Mouse (Mus musculus): ENCODE results near the gene Sparc. TPM values are rescaled to one million over a fixed set of nuclear protein-coding genes. Genes with fewer than 3 reads are reported as not detected.
A peak's percentile ranks its signal among the peaks of the same experiment; 100 is the strongest.

Sparc gene
- polyA plus RNA-seq, 1 experiment from 2014 or later = 316 TPM

DNA sequence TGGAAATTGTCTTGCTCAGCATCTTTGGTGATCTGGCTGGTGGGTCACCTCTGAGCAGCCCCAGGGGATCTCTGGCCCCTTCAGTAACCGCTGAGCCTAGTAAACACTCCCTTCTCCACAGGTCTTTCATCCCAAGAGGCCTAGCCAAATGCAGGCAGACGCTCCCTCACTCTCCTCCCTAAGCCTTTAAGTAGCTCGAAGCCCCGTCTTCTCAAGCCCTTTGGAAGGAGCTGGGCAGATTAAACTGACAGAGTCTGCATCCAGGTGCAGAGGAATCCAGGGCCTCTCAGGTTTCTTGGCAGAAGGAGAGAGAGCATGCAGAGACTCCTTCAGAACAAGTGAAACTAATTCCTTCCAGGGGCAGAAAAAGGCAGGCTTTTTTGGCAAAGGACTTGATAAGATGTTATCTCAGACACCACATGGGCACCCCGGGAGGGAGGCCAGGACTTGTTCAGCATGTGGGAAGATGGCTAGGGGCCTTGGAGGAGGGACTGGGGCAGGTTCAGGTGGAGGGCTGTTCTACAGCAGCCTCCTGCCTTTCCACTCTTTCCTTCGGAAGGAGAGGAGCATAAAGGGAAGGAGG is 39.4 kb downstream of the Sparc start:
- Histone ChIP-seq H3K9ac (replicated peaks; ENCODE audit: low read depth, low read length) (no peak overlapping the region), H3K4me3 (replicated peaks; ENCODE audit: low read length) (no peak overlapping the region), H3K4me1 (replicated peaks; ENCODE audit: control insufficient read depth, insufficient read depth, low read length) (peaks cover 2% of the 10 kb centered on the region), H3K27ac (ENCODE audit: low read length) (no peak overlapping the region), H3K4me2 (ENCODE audit: low read length) (no peak overlapping the region), H3K36me3 (ENCODE audit: control insufficient read depth, insufficient read depth) (no peaks in the 10 kb centered on the region), H3K27me3 (replicated peaks; ENCODE audit: control insufficient read depth, insufficient read depth, low read length) (no peaks in the 10 kb centered on the region), H3K9me3 (ENCODE audit: control insufficient read depth, low read length) (no peaks in the 10 kb centered on the region)
- no peak for ATAC-seq
- WGBS = 31% methylated on average over 6 of the region's 6 CpGs

DNA sequence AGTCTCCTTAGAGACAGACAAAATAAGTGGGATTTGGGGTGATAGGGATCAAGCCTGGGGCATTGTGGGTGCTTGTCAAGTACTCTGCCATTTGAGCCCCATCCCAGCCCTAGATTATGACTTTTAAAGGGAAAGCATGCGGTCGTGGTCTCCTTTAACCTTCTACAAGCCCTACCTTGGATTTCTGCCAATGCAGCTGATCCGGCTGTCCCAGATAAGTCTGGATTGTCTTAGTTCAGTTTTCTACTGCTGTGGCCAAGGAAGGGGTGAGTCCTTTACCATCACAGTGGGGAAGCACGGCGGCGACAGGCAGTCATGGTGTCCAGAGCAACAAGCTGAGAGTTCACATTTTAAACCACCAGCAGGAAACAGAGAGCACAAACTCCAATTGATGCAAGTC is 42.1 kb downstream of the Sparc start:
- Histone ChIP-seq H3K36me3 (ENCODE audit: control insufficient read depth, insufficient read depth) (no peaks in the 10 kb centered on the region), H3K4me1 (replicated peaks; ENCODE audit: control insufficient read depth, insufficient read depth, low read length) (peaks cover 6% of the 10 kb centered on the region), H3K4me3 (replicated peaks; ENCODE audit: low read length) (no peak overlapping the region), H3K4me2 (ENCODE audit: low read length) (no peak overlapping the region), H3K27me3 (replicated peaks; ENCODE audit: control insufficient read depth, insufficient read depth, low read length) (no peaks in the 10 kb centered on the region), H3K27ac (ENCODE audit: low read length) (no peak overlapping the region), H3K9me3 (ENCODE audit: control insufficient read depth, low read length) (no peaks in the 10 kb centered on the region), H3K9ac (replicated peaks; ENCODE audit: low read depth, low read length) (no peak overlapping the region)
- ATAC-seq = no peak
- WGBS = 58% methylated on average over 6 of the region's 6 CpGs

DNA sequence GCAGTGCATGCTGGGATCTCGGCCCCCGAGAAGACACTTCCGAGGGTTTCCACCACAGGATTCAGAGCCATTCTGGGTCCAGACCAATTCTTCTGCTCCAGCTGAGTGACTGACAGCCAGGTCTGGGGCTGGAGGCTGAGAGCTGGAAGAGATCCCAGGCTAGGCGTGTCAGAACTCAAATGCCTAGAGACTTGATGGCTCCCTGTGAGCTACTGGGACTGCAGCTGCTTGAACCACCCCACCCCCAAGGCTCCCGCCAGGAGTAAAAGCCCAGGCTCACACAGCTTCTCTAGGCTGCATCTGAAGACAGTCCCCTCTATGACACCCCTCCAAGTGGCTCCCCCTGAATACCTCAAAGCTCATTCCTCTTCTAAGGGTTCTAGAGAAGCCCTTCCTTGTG is 44.6 kb downstream of the Sparc start:
- H3K4me3 ChIP-seq (replicated peaks; ENCODE audit: low read length) = no peak overlapping the region
- H3K4me1 ChIP-seq (replicated peaks; ENCODE audit: control insufficient read depth, insufficient read depth, low read length) = peaks cover 6% of the 10 kb centered on the region
- no peaks in the 10 kb centered on the region for H3K27me3 ChIP-seq (replicated peaks; ENCODE audit: control insufficient read depth, insufficient read depth, low read length)
- H3K9me3 ChIP-seq (ENCODE audit: control insufficient read depth, low read length) = no peaks in the 10 kb centered on the region
- 37% methylated on average over 5 of the region's 5 CpGs for WGBS
- no peak overlapping the region for H3K27ac ChIP-seq (ENCODE audit: low read length)
- no peaks in the 10 kb centered on the region for H3K36me3 ChIP-seq (ENCODE audit: control insufficient read depth, insufficient read depth)
- no peak overlapping the region for H3K4me2 ChIP-seq (ENCODE audit: low read length)
- ATAC-seq = peak; percentile 93
- no peak overlapping the region for H3K9ac ChIP-seq (replicated peaks; ENCODE audit: low read depth, low read length)

DNA sequence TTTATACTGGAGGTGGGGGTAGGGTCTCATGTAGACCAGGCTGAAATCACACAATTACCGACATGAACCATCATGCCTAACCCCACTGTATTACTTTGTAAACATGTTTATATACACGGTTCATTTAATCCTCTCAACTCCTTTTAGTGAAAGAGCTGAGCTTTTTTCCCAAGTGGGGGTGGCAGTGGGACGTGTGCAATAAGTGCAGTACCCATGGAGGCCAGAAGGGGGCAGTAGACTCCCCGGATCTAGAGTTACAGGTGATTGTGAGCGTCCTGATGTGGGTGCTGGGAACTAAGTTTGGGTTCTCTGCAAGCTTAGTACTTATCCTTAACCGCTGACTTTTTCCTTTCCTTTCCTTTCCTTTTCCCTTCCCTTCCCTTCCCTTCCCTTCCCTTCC is 49.1 kb downstream of the Sparc start:
- no peaks in the 10 kb centered on the region for H3K36me3 ChIP-seq (ENCODE audit: control insufficient read depth, insufficient read depth)
- H3K4me1 ChIP-seq (replicated peaks; ENCODE audit: control insufficient read depth, insufficient read depth, low read length) = peaks cover 6% of the 10 kb centered on the region
- H3K9ac ChIP-seq (replicated peaks; ENCODE audit: low read depth, low read length) = no peak overlapping the region
- no peaks in the 10 kb centered on the region for H3K27me3 ChIP-seq (replicated peaks; ENCODE audit: control insufficient read depth, insufficient read depth, low read length)
- no peak for ATAC-seq
- no peak overlapping the region for H3K4me2 ChIP-seq (ENCODE audit: low read length)
- H3K4me3 ChIP-seq (replicated peaks; ENCODE audit: low read length) = no peak overlapping the region
- WGBS = 48% methylated on average over 6 of the region's 6 CpGs
- H3K9me3 ChIP-seq (ENCODE audit: control insufficient read depth, low read length) = no peaks in the 10 kb centered on the region
- no peak overlapping the region for H3K27ac ChIP-seq (ENCODE audit: low read length)

DNA sequence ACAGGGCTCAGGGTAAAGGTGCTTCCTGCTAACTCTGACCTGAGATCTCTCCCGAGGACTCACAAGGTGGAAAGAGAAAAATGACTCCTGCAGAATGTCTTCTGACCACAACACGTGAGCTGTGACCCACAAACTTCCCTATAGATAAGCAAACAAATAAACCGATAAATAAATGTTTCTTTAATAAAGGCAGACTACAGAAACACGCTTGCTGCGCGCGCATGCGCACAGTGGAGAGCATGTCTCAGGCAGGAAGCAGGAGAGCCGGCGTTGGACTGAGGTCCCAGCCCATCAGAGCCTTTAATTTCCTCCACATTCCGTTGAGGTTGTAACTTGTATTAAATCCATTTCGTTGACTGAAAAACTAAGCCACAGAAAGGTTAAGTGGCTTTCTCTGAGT is 49.6 kb downstream of the Sparc start:
- Histone ChIP-seq H3K4me1 (replicated peaks; ENCODE audit: control insufficient read depth, insufficient read depth, low read length) (peaks cover 2% of the 10 kb centered on the region), H3K9ac (replicated peaks; ENCODE audit: low read depth, low read length) (no peak overlapping the region), H3K9me3 (ENCODE audit: control insufficient read depth, low read length) (no peaks in the 10 kb centered on the region), H3K27ac (ENCODE audit: low read length) (no peak overlapping the region), H3K4me2 (ENCODE audit: low read length) (no peak overlapping the region), H3K36me3 (ENCODE audit: control insufficient read depth, insufficient read depth) (no peaks in the 10 kb centered on the region), H3K4me3 (replicated peaks; ENCODE audit: low read length) (no peak overlapping the region), H3K27me3 (replicated peaks; ENCODE audit: control insufficient read depth, insufficient read depth, low read length) (no peaks in the 10 kb centered on the region)
- ATAC-seq = no peak
- 91% methylated on average over 12 of the region's 12 CpGs for WGBS

DNA sequence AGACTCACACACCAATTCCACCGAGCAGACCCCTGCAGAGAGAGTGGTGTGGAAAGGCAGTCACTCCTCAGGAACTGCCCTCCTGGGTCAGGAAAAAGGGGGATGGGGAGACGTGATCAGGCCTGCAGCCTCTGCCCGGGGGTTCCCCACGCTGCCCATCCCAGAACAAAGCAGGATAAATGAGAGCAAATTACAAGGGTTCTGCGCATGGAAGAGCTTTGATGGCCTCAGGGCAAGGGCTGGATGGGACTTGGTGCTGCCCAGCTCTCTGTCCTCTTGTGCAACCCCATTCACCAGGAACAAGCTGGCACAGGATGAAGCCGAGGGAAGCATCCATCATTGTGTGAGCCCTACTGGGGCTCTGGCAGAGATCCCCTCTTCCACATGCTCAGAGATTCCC is 51.0 kb downstream of the Sparc start:
- H3K4me3 ChIP-seq (replicated peaks; ENCODE audit: low read length) = no peak overlapping the region
- WGBS = 33% methylated on average over 6 of the region's 6 CpGs
- no peaks in the 10 kb centered on the region for H3K9me3 ChIP-seq (ENCODE audit: control insufficient read depth, low read length)
- H3K27me3 ChIP-seq (replicated peaks; ENCODE audit: control insufficient read depth, insufficient read depth, low read length) = no peaks in the 10 kb centered on the region
- no peaks in the 10 kb centered on the region for H3K4me1 ChIP-seq (replicated peaks; ENCODE audit: control insufficient read depth, insufficient read depth, low read length)
- no peaks in the 10 kb centered on the region for H3K36me3 ChIP-seq (ENCODE audit: control insufficient read depth, insufficient read depth)
- no peak overlapping the region for H3K9ac ChIP-seq (replicated peaks; ENCODE audit: low read depth, low read length)
- no peak for ATAC-seq
- no peak overlapping the region for H3K27ac ChIP-seq (ENCODE audit: low read length)
- H3K4me2 ChIP-seq (ENCODE audit: low read length) = no peak overlapping the region

DNA sequence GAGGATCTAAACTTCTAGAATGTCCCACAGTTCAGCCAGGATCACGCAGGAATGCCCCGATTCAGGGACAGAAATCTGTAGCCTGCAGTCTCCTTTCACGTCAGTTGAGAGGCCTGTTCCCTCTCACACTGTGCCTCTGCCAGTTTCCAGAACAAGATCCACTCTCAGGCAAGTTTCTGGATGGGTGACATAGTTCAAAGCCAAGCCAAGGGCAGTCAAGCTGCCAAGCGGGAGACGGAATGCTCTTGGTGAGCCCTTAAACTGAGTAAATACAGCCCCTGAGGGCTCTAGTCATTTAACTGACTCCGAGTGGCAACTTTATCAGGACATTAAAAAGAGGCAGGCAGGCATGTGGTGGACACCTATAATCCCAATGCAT is 53.9 kb downstream of the Sparc start:
- Histone ChIP-seq H3K4me3 (replicated peaks; ENCODE audit: low read length) (no peak overlapping the region), H3K36me3 (ENCODE audit: control insufficient read depth, insufficient read depth) (no peaks in the 10 kb centered on the region), H3K27me3 (replicated peaks; ENCODE audit: control insufficient read depth, insufficient read depth, low read length) (no peaks in the 10 kb centered on the region), H3K27ac (ENCODE audit: low read length) (no peak overlapping the region), H3K4me1 (replicated peaks; ENCODE audit: control insufficient read depth, insufficient read depth, low read length) (no peaks in the 10 kb centered on the region), H3K9ac (replicated peaks; ENCODE audit: low read depth, low read length) (no peak overlapping the region), H3K9me3 (ENCODE audit: control insufficient read depth, low read length) (no peaks in the 10 kb centered on the region), H3K4me2 (ENCODE audit: low read length) (no peak overlapping the region)
- 63% methylated on average over 6 of the region's 6 CpGs for WGBS
- no peak for ATAC-seq

DNA sequence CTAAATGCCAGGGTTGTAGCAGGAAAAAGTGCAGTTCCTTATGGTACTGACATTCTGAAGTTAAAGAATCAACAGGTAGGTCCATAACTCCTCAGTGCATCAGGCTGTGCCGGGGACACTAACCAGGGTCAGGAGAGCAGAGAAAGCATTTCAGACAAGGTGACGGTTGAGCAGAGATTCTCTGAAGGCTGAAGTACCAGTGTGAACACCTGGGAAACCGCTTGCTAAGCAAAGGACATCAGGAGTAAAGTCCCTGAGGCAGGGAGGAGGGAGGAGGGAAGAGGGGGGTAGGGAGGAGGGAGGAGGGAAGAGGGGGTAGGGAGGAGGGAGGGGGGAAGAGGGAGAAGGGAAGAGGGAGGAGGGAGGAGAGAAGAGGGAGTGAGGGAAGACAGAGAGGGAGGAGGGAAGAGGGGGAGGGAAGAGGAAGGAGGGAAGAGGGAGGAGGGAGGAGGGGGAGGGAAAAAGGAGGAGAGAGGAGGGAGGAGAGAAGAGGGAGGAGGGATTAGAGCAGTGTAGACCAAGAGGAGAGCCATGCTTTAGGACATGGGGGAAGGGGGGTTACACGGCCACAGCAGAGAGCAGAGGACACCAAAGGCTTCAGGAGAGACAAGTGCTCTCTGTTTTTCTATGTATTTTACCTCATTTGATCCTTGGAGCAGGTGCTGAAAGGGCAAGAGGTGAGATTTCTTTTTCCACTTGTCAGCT is 54.4 kb downstream of the Sparc start:
- H3K27ac ChIP-seq (ENCODE audit: low read length) = no peak overlapping the region
- H3K4me1 ChIP-seq (replicated peaks; ENCODE audit: control insufficient read depth, insufficient read depth, low read length) = no peaks in the 10 kb centered on the region
- no peaks in the 10 kb centered on the region for H3K27me3 ChIP-seq (replicated peaks; ENCODE audit: control insufficient read depth, insufficient read depth, low read length)
- no peaks in the 10 kb centered on the region for H3K9me3 ChIP-seq (ENCODE audit: control insufficient read depth, low read length)
- ATAC-seq = no peak
- 61% methylated on average over 4 of the region's 4 CpGs for WGBS
- no peaks in the 10 kb centered on the region for H3K36me3 ChIP-seq (ENCODE audit: control insufficient read depth, insufficient read depth)
- no peak overlapping the region for H3K4me2 ChIP-seq (ENCODE audit: low read length)
- H3K4me3 ChIP-seq (replicated peaks; ENCODE audit: low read length) = no peak overlapping the region
- no peak overlapping the region for H3K9ac ChIP-seq (replicated peaks; ENCODE audit: low read depth, low read length)

DNA sequence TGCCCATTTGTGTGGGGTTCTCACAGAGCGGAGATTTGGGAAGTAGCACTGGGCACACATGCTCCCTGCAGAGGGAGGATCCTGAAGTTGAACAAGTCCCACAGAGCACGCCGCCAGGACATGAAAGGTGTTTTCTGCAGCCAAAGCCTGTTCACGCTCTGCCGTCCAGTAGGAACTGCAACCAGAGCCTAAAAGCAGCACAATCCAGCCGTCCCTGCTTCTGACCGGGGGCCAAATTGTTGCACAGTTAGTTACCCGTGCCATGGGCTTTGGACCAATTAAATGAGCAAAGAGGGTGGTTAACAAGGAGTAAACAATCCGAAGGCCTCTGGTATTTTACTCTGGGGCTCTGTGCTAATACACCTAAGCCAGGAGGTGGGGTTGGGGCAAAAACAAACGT is 55.2 kb downstream of the Sparc start:
- H3K4me2 ChIP-seq (ENCODE audit: low read length) = no peak overlapping the region
- no peaks in the 10 kb centered on the region for H3K36me3 ChIP-seq (ENCODE audit: control insufficient read depth, insufficient read depth)
- H3K9ac ChIP-seq (replicated peaks; ENCODE audit: low read depth, low read length) = no peak overlapping the region
- no peak overlapping the region for H3K27ac ChIP-seq (ENCODE audit: low read length)
- H3K9me3 ChIP-seq (ENCODE audit: control insufficient read depth, low read length) = no peaks in the 10 kb centered on the region
- 57% methylated on average over 10 of the region's 10 CpGs for WGBS
- no peak for ATAC-seq
- H3K4me3 ChIP-seq (replicated peaks; ENCODE audit: low read length) = no peak overlapping the region
- H3K4me1 ChIP-seq (replicated peaks; ENCODE audit: control insufficient read depth, insufficient read depth, low read length) = no peaks in the 10 kb centered on the region
- no peaks in the 10 kb centered on the region for H3K27me3 ChIP-seq (replicated peaks; ENCODE audit: control insufficient read depth, insufficient read depth, low read length)

DNA sequence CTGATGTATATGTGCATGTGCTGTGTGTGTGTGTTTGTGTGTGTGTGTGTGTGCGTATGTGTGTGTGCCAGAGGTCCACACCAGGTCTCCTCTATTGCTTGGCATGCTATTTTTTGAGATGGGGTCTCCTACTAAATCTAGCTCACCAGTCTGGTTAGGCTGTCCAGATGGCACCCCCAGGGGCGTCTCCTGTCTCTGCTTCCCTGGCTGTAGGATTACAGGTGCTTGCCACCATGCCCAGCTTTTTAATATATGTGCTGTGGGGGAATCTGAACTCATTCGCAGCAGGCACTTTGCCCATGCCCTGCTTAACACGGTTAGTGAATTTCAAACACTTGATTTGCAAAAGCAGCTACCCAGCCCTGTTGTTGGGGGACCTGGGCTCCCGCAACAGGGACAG is 57.1 kb downstream of the Sparc start:
- Histone ChIP-seq H3K27me3 (replicated peaks; ENCODE audit: control insufficient read depth, insufficient read depth, low read length) (no peaks in the 10 kb centered on the region), H3K9me3 (ENCODE audit: control insufficient read depth, low read length) (no peaks in the 10 kb centered on the region), H3K4me2 (ENCODE audit: low read length) (no peak overlapping the region), H3K36me3 (ENCODE audit: control insufficient read depth, insufficient read depth) (no peaks in the 10 kb centered on the region), H3K27ac (ENCODE audit: low read length) (no peak overlapping the region), H3K4me1 (replicated peaks; ENCODE audit: control insufficient read depth, insufficient read depth, low read length) (no peaks in the 10 kb centered on the region), H3K9ac (replicated peaks; ENCODE audit: low read depth, low read length) (no peak overlapping the region), H3K4me3 (replicated peaks; ENCODE audit: low read length) (no peak overlapping the region)
- ATAC-seq = no peak
- 75% methylated on average over 5 of the region's 5 CpGs for WGBS

Measured in forebrain, embryonic 16.5 days (tissue).